Mouse (Mus musculus) intestine, embryonic 15.5 days (tissue): ENCODE results near the gene Hoxc11. TPM values are rescaled to one million over a fixed set of nuclear protein-coding genes. Genes with fewer than 3 reads are reported as not detected.

Experiments
- ATAC-seq: fragments of 200-750 bp; cut with Nextera tagmentation; 2 replicates; pipeline ENCODE4 v1.8.0; 2017; ENCODE audit warnings: moderate TSS enrichment, moderate library complexity
- H3K27ac ChIP-seq: fragments of 300-500 bp; sonication (generic); 2 replicates; pipeline ENCODE4 v1.5.1; 2015; ENCODE audit warnings: mild to moderate bottlenecking, inconsistent platforms
- H3K27me3 ChIP-seq: fragments of 300-500 bp; sonication (generic); replicated peaks from 2 replicates; pipeline ENCODE4 v1.6.1; 2015; ENCODE audit warnings: inconsistent platforms
- H3K36me3 ChIP-seq: fragments of 300-500 bp; sonication (generic); 2 replicates; pipeline ENCODE4 v1.6.1; 2015; ENCODE audit warnings: inconsistent platforms
- H3K4me1 ChIP-seq: fragments of 300-500 bp; sonication (generic); replicated peaks from 2 replicates; pipeline ENCODE4 v1.6.1; 2015; ENCODE audit warnings: inconsistent platforms
- H3K4me2 ChIP-seq: fragments of 300-500 bp; sonication (generic); replicated peaks from 2 replicates; pipeline ENCODE4 v1.6.1; 2015; ENCODE audit warnings: mild to moderate bottlenecking, inconsistent platforms
- H3K4me3 ChIP-seq: fragments of 300-500 bp; sonication (generic); replicated peaks from 2 replicates; pipeline ENCODE4 v1.5.1; 2015; ENCODE audit warnings: inconsistent platforms
- H3K9ac ChIP-seq: fragments of 300-500 bp; sonication (generic); 2 replicates; pipeline ENCODE4 v1.6.1; 2015; ENCODE audit warnings: inconsistent platforms
- H3K9me3 ChIP-seq: fragments of 300-500 bp; sonication (generic); 2 replicates; pipeline ENCODE4 v1.6.1; 2016; ENCODE audit warnings: inconsistent platforms
- WGBS: fragments of 180-500 bp; shearing (Covaris S2); methylation state at CpG from one replicate; pipeline ENCODE4 v1.1.7; 2015; 5-methylcytosine and 5-hydroxymethylcytosine counted together
- polyA plus RNA-seq: library from polyadenylated mRNA; unstranded; fragments of >200 nt; fragmentation: Nextera tagmentation; extraction: Ambion mirVana; gene quantifications from 2 replicates; pipeline ENCODE4 v1.2.1, GENCODE M21; 2015

The Hoxc11 gene
- polyA plus RNA-seq, 1 experiment from 2014 or later = not detected

- Histone ChIP-seq H3K9ac (no peak overlapping the region), H3K9me3 (no peaks in the 10 kb centered on the region), H3K36me3 (no peaks in the 10 kb centered on the region), H3K4me1 (0 out of 2 replicates have a peak, but pooled peaks cover 2% of the 10 kb centered on the region), H3K27ac (no peak overlapping the region), H3K4me3 (no peak overlapping the region), H3K4me2 (peak overlapping the region; percentile 35), H3K27me3 (peaks cover 95% of the 10 kb centered on the region)
- no peak for ATAC-seq
- WGBS = under 1% methylated on average over 53 of the region's 53 CpGs
Observed at GRCm38 (mm10) chr15:102942739-102943467, 11.3 kb upstream of the Hoxc11 start.

- Histone ChIP-seq H3K9me3 (no peaks in the 10 kb centered on the region), H3K4me1 (0 out of 2 replicates have a peak, but pooled peaks cover 2% of the 10 kb centered on the region), H3K36me3 (no peaks in the 10 kb centered on the region), H3K27me3 (peaks cover 95% of the 10 kb centered on the region), H3K9ac (no peak overlapping the region), H3K27ac (no peak overlapping the region), H3K4me3 (no peak overlapping the region), H3K4me2 (no peak overlapping the region)
- 3% methylated on average over 5 of the region's 5 CpGs for WGBS
- no peak for ATAC-seq
Observed at GRCm38 (mm10) chr15:102943468-102943813, 10.8 kb upstream of the Hoxc11 start.

DNA sequence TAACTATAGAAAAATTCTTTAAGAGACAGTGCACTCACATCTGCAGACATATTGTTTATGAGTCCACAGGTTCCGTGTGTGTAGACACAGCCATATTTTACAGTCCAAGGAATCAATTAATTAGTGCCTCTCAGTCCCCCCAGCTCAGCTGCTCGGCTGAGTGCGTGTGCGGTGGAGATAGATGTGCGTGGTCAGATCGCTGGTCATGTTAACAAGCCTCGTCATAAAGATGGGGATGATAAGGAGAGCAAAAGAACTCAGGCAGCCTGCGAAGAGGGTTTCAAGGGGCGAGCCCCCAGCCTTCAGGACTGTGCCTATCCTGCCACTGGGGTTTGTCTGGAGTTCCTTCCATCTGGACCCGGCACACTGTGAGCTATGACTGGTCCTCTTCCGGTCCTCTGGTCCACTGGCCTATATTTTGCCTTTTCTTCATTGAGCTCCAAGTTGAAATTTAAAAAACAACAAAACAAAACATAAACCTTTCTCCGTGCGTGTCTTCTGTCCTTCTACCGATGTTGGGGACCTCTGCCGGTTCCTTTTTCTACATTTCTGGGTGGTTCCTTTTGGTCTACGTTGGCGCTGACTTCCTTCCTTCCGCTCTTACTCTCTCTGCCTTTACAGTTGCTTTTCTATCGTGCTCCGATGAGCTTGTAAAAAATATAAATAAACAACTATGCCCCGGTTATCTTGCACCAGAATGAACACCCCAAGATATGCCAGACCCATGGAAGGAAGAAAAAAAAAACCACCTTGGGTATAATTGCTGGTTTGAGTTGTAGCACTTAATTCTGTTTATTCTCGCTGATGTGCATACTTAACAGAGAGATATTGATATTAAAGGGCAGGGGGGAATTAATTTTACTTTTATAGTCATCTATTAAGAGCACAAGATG, 8.8 kb upstream of the Hoxc11 start:
- Histone ChIP-seq H3K36me3 (no peaks in the 10 kb centered on the region), H3K27me3 (peaks cover 92% of the 10 kb centered on the region), H3K4me2 (no peak overlapping the region), H3K27ac (no peak overlapping the region), H3K4me3 (no peak overlapping the region), H3K9ac (no peak overlapping the region), H3K4me1 (0 out of 2 replicates have a peak, but pooled peaks cover 2% of the 10 kb centered on the region), H3K9me3 (no peaks in the 10 kb centered on the region)
- WGBS = 11% methylated on average over 22 of the region's 22 CpGs
- ATAC-seq = no peak

GRCm38 (mm10) chr15:102947276-102947675, 7.0 kb upstream of the Hoxc11 start:
- Histone ChIP-seq H3K36me3 (no peaks in the 10 kb centered on the region), H3K9me3 (no peaks in the 10 kb centered on the region), H3K4me3 (no peak overlapping the region), H3K27ac (no peak overlapping the region), H3K4me2 (no peak overlapping the region), H3K27me3 (peaks cover 92% of the 10 kb centered on the region), H3K9ac (no peak overlapping the region), H3K4me1 (0 out of 2 replicates have a peak, but pooled peaks cover 2% of the 10 kb centered on the region)
- ATAC-seq = no peak
- WGBS = 3% methylated on average over 9 of the region's 9 CpGs

DNA sequence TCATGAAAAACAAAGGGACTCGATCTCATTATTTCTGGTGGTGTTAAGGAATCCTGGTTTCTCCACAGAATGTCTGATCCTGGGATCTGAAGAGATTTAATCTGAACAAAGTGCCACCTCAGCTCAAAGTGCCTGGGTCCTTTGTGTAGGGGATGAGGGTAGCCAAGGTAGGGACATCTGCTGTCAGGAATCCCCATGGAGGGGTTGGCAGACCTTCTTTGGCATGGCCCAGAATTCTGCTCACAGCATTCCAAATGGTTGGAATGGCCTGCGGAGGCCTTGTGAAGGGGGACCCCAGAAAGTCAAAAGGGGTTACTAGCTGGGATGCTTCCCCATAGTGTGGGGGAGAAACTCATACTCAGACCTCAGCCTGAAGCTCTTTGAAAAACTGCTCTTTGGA, 5.4 kb upstream of the Hoxc11 start:
- no peak for ATAC-seq
- H3K4me2 ChIP-seq = no peak overlapping the region
- peaks cover 92% of the 10 kb centered on the region for H3K27me3 ChIP-seq
- WGBS = 12% methylated on average over 2 of the region's 2 CpGs
- no peaks in the 10 kb centered on the region for H3K36me3 ChIP-seq
- H3K4me3 ChIP-seq = no peak overlapping the region
- no peak overlapping the region for H3K27ac ChIP-seq
- no peaks in the 10 kb centered on the region for H3K9me3 ChIP-seq
- H3K9ac ChIP-seq = no peak overlapping the region
- no peaks in the 10 kb centered on the region for H3K4me1 ChIP-seq

GRCm38 (mm10) chr15:102949696-102950095, 4.5 kb upstream of the Hoxc11 start:
- no peak for ATAC-seq
- no peaks in the 10 kb centered on the region for H3K36me3 ChIP-seq
- H3K4me3 ChIP-seq = no peak overlapping the region
- H3K4me1 ChIP-seq = no peaks in the 10 kb centered on the region
- H3K27me3 ChIP-seq = peaks cover 97% of the 10 kb centered on the region
- H3K27ac ChIP-seq = no peak overlapping the region
- H3K9me3 ChIP-seq = no peaks in the 10 kb centered on the region
- no peak overlapping the region for H3K4me2 ChIP-seq
- H3K9ac ChIP-seq = no peak overlapping the region
- WGBS = 1% methylated on average over 20 of the region's 20 CpGs

DNA sequence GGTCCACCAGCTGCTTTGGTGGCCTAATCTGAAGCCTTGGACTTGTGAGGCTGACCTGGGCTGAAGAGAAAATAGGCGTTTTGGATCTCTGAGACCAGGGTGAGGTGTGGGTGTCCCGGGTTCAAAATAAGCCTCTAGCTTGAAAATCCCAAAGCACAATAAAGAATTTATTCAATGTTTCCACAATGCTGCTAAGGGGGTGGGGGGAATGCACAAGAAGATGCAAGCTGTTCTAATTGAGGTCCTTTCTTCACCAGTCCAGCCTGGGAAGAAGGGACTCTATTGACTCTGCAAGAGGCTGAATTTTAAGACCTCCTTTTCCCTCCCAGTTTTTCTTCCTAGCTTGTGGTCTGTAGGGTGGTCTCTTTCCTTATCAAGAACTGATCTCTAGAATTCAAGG, 3.4 kb upstream of the Hoxc11 start:
- no peaks in the 10 kb centered on the region for H3K36me3 ChIP-seq
- 3% methylated on average over 2 of the region's 2 CpGs for WGBS

DNA sequence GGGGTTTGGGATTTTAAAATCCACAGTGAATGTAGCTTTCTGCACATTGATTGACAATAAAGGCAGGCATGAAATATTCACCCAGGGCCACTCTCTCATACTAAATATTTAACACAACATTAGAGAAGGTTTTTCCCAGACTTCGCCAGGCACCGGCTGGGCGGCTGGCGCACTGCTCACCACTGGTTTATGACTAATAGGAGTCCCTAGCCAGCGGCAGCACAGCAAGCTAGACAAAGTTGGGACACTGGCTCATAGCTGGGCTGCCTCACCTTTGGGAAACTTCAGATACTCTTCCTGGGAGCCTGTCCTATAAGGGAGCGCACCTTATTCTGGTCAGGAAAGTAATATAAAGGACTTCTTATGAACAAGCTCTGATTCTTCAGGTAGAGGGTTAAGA, 666 bp upstream of the Hoxc11 start:
- H3K4me2 ChIP-seq = no peak overlapping the region
- no peak overlapping the region for H3K27ac ChIP-seq
- no peak for ATAC-seq
- H3K27me3 ChIP-seq = peaks cover 96% of the 10 kb centered on the region
- no peak overlapping the region for H3K4me3 ChIP-seq
- no peaks in the 10 kb centered on the region for H3K9me3 ChIP-seq
- no peak overlapping the region for H3K9ac ChIP-seq
- no peaks in the 10 kb centered on the region for H3K36me3 ChIP-seq
- 4% methylated on average over 6 of the region's 6 CpGs for WGBS
- no peaks in the 10 kb centered on the region for H3K4me1 ChIP-seq

More for the DNA sequence above, 3.4 kb upstream of the Hoxc11 start:
- H3K9me3 ChIP-seq = no peaks in the 10 kb centered on the region
- no peak for ATAC-seq
- peaks cover 95% of the 10 kb centered on the region for H3K27me3 ChIP-seq
- H3K4me1 ChIP-seq = no peaks in the 10 kb centered on the region
- H3K27ac ChIP-seq = no peak overlapping the region
- no peak overlapping the region for H3K4me2 ChIP-seq
- no peak overlapping the region for H3K9ac ChIP-seq
- H3K4me3 ChIP-seq = no peak overlapping the region

DNA sequence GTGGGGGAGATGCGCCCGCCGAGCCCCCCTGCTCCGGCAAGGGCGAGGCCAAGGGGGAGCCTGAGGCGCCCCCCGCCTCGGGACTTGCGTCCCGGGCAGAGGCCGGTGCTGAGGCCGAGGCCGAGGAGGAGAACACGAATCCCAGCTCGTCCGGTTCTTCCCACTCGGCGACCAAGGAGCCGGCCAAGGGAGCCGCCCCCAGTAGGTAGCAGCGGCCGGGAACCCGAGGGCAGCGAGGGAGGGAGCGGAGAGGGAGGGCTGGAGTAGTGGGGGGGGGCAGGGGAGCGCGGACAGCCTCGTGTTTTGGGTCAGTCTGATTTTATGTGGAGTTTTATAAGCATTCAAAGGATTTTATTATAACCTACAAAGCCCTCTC, 768 bp downstream of the Hoxc11 start:
- Histone ChIP-seq H3K9ac (no peak overlapping the region), H3K4me1 (0 out of 2 replicates have a peak, but pooled peaks cover 1% of the 10 kb centered on the region), H3K27ac (no peak overlapping the region), H3K4me2 (no peak overlapping the region), H3K9me3 (no peaks in the 10 kb centered on the region), H3K27me3 (peaks cover 92% of the 10 kb centered on the region), H3K4me3 (0 out of 2 replicates have a peak overlapping the region, but pooled peaks have one; percentile 3), H3K36me3 (no peaks in the 10 kb centered on the region)
- no peak for ATAC-seq
- under 1% methylated on average over 28 of the region's 28 CpGs for WGBS

DNA sequence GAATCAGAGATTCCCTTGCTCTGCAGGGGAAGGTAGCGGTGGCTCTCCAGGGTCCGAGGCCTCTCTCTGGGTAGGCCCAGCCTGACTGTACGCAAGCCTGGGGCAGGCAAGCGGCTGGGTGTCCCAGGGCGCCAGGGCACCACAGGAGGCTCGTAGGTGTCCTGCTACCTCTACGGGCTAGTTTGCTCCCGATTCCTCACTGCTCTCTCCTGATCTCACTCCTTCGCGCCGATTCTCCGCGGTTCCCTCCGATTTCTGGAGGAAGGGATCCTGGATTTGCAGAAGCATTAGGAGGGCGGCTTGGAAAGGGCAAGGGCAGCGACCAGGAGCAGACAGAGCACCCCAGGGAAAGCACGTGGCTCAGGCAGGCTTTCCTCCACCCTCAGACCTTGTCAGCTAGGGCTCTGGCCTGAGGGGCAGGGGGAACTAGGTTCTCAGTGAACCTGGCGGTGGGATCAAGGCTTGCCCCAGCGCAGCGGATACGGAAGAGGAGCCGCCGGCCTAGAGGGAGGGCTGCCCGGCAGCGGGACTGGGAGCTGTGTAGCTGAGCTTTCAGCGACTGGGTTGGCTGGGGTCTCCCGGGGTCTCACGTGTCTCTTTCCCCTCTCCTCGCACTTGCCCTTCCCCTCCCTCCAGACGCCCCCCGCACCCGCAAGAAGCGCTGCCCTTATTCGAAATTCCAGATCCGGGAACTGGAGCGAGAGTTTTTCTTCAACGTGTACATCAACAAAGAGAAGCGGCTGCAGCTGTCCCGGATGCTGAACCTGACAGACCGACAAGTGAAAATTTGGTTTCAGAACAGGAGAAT, 1.8 kb downstream of the Hoxc11 start:
- H3K9me3 ChIP-seq = no peaks in the 10 kb centered on the region
- WGBS = 1% methylated on average over 40 of the region's 40 CpGs
- 0 out of 2 replicates have a peak, but pooled peaks cover 6% of the 10 kb centered on the region for H3K4me1 ChIP-seq
- no peak overlapping the region for H3K4me2 ChIP-seq
- H3K9ac ChIP-seq = no peak overlapping the region
- H3K4me3 ChIP-seq = peak overlapping the region; percentile 10; the same call in 1 of the 2 replicates
- H3K27ac ChIP-seq = no peak overlapping the region
- H3K27me3 ChIP-seq = peaks cover 90% of the 10 kb centered on the region
- no peaks in the 10 kb centered on the region for H3K36me3 ChIP-seq
- 0 out of 2 replicates have a peak, but pooled peaks have one; percentile 46 for ATAC-seq

- H3K27me3 ChIP-seq = peaks cover 88% of the 10 kb centered on the region
- H3K4me3 ChIP-seq = no peak overlapping the region
- H3K4me1 ChIP-seq = 0 out of 2 replicates have a peak, but pooled peaks cover 6% of the 10 kb centered on the region
- H3K36me3 ChIP-seq = no peaks in the 10 kb centered on the region
- no peak overlapping the region for H3K4me2 ChIP-seq
- H3K27ac ChIP-seq = no peak overlapping the region
- H3K9me3 ChIP-seq = no peaks in the 10 kb centered on the region
- 2% methylated on average over 12 of the region's 12 CpGs for WGBS
- H3K9ac ChIP-seq = no peak overlapping the region
- no peak for ATAC-seq
Observed at GRCm38 (mm10) chr15:102956906-102957305, 2.7 kb downstream of the Hoxc11 start.
